Mouse (Mus musculus) liver, adult 2 months (tissue): Measurements from ENCODE around the gene Serpina3j. TPM values are rescaled to one million over a fixed set of nuclear protein-coding genes. Genes with fewer than 3 reads are reported as not detected.
A peak's percentile ranks its signal among the peaks of the same experiment; 100 is the strongest.
"Not testable (repeated sequence)": the region's sequence is repeated elsewhere in the genome, so short reads cannot be mapped to it uniquely, and the experiment has no call there.

Experiments used
- DNase-seq: peaks from one replicate; pipeline ENCODE4 v3.0.0-alpha.2; 2011; ENCODE audit warnings: low read depth, low spot score; ENCODE audit errors: extremely low read depth
- H3K27ac ChIP-seq: fragments of 200-500 bp; replicated peaks from 2 replicates; pipeline ENCODE4 v1.5.1; 2012; ENCODE audit warnings: low read depth, mild to moderate bottlenecking, control low read depth, inconsistent platforms, low read length; ENCODE audit not compliant: insufficient read depth
- H3K27me3 ChIP-seq: fragments of 200-500 bp; 2 replicates; pipeline ENCODE4 v1.6.1; 2012; ENCODE audit warnings: mild to moderate bottlenecking, moderate library complexity, low read length, inconsistent platforms; ENCODE audit not compliant: control insufficient read depth, insufficient read depth
- H3K36me3 ChIP-seq: fragments of 200-500 bp; 2 replicates; pipeline ENCODE4 v1.6.1; 2012; ENCODE audit warnings: low read length, inconsistent platforms; ENCODE audit not compliant: control insufficient read depth, insufficient read depth
- H3K4me1 ChIP-seq: fragments of 200-500 bp; 2 replicates; pipeline ENCODE4 v1.6.1; 2011; ENCODE audit warnings: low read length; ENCODE audit not compliant: control insufficient read depth, insufficient read depth
- H3K4me3 ChIP-seq: fragments of 200-500 bp; 2 replicates; pipeline ENCODE4 v1.5.1; 2011; ENCODE audit warnings: low read depth, mild to moderate bottlenecking, control low read depth, low read length, moderate library complexity; ENCODE audit not compliant: insufficient read depth
- H3K79me2 ChIP-seq: fragments of 200-500 bp; 2 replicates; pipeline ENCODE4 v1.6.1; 2012; ENCODE audit warnings: inconsistent platforms, mild to moderate bottlenecking, low read length, moderate library complexity; ENCODE audit not compliant: control insufficient read depth, insufficient read depth
- H3K9ac ChIP-seq: fragments of 200-500 bp; 2 replicates; pipeline ENCODE4 v1.6.1; 2012; ENCODE audit warnings: low read depth, mild to moderate bottlenecking, control low read depth, inconsistent platforms, low read length
- CTCF ChIP-seq: fragments of 200-500 bp; IDR thresholded peaks from 2 replicates; pipeline ENCODE4 v1.5.1; 2011; ENCODE audit warnings: low read depth, low read length, control low read depth
- POLR2A ChIP-seq: fragments of 200-500 bp; IDR thresholded peaks from 2 replicates; pipeline ENCODE4 v1.6.1; 2011; ENCODE audit warnings: low read length, control low read depth; ENCODE audit not compliant: insufficient read depth; ENCODE audit errors: extremely low read depth
- WGBS: fragments of 180-500 bp; shearing (Covaris S2); methylation state at CpG from one replicate; pipeline ENCODE4 v1.1.7; 2018; 5-methylcytosine and 5-hydroxymethylcytosine counted together
- polyA plus RNA-seq: library from polyadenylated mRNA; depleted of rRNA; stranded (reverse); fragments of >200 nt; gene quantifications from 2 replicates; pipeline ENCODE4 v1.2.3, GENCODE M21; 2012
- total RNA-seq: library from RNA; depleted of rRNA; stranded (reverse); fragments of >200 nt; gene quantifications from 2 replicates; pipeline ENCODE4 v1.2.3, GENCODE M21; 2014

The Serpina3j gene
- total and polyA plus RNA-seq, 2 experiments, result not detected

- WGBS, result 24% methylated on average over 4 of the region's 4 CpGs
- Histone ChIP-seq H3K27ac (peak overlapping the region; percentile 71), H3K4me1 (peaks cover 6% of the 10 kb centered on the region; the same call in 1 of the 2 replicates), H3K79me2 (no peaks in the 10 kb centered on the region), H3K9ac (no peak overlapping the region), H3K27me3 (no peaks in the 10 kb centered on the region), H3K4me3 (no peak overlapping the region), H3K36me3 (no peaks in the 10 kb centered on the region)
- TF ChIP-seq CTCF (no peak), POLR2A (no peak)
- DNase-seq, result peak; percentile 51
Measured at GRCm38 (mm10) chr12:104289872-104290271, 24.5 kb upstream of the Serpina3j start.

GRCm38 (mm10) chr12:104293963-104294362, 20.4 kb upstream of the Serpina3j start:
- WGBS, result 91% methylated on average over 2 of the region's 2 CpGs
- H3K36me3 ChIP-seq, result no peaks in the 10 kb centered on the region
- H3K9ac ChIP-seq, result no peak overlapping the region
- no peaks in the 10 kb centered on the region for H3K79me2 ChIP-seq
- no peak for TF ChIP-seq POLR2A
- TF ChIP-seq CTCF, result no peak
- no peaks in the 10 kb centered on the region; the same call in 1 of the 2 replicates for H3K4me1 ChIP-seq
- no peak for DNase-seq
- H3K27me3 ChIP-seq, result no peaks in the 10 kb centered on the region
- H3K4me3 ChIP-seq, result no peak overlapping the region
- no peak overlapping the region for H3K27ac ChIP-seq

- Histone ChIP-seq H3K79me2 (no peaks in the 10 kb centered on the region), H3K27me3 (no peaks in the 10 kb centered on the region), H3K27ac (no peak overlapping the region), H3K9ac (no peak overlapping the region), H3K4me1 (no peaks in the 10 kb centered on the region), H3K36me3 (no peaks in the 10 kb centered on the region), H3K4me3 (no peak overlapping the region)
- no peak for TF ChIP-seq CTCF
- TF ChIP-seq POLR2A, result no peak
- no peak for DNase-seq
- WGBS, result 87% methylated on average over 2 of the region's 2 CpGs
Measured at GRCm38 (mm10) chr12:104298049-104298448, 16.3 kb upstream of the Serpina3j start.

GRCm38 (mm10) chr12:104305991-104306390, 8.4 kb upstream of the Serpina3j start:
- DNase-seq, result no peak

GRCm38 (mm10) chr12:104322454-104322853, 8.1 kb downstream of the Serpina3j start:
- Histone ChIP-seq H3K79me2 (no peaks in the 10 kb centered on the region), H3K36me3 (no peaks in the 10 kb centered on the region), H3K9ac (no peak overlapping the region), H3K27me3 (no peaks in the 10 kb centered on the region), H3K4me1 (no peaks in the 10 kb centered on the region), H3K27ac (no peak overlapping the region), H3K4me3 (no peak overlapping the region)
- DNase-seq, result no peak
- 86% methylated on average over 1 of the region's 1 CpGs for WGBS
- TF ChIP-seq POLR2A (no peak), CTCF (no peak)

More at GRCm38 (mm10) chr12:104305991-104306390, 8.4 kb upstream of the Serpina3j start:
- Histone ChIP-seq H3K27me3 (no peaks in the 10 kb centered on the region), H3K27ac (no peak overlapping the region), H3K79me2 (no peaks in the 10 kb centered on the region), H3K36me3 (no peaks in the 10 kb centered on the region), H3K4me1 (no peaks in the 10 kb centered on the region), H3K9ac (no peak overlapping the region), H3K4me3 (no peak overlapping the region)
- WGBS, result 78% methylated on average over 4 of the region's 4 CpGs
- TF ChIP-seq CTCF (no peak), POLR2A (no peak)

GRCm38 (mm10) chr12:104331701-104332100, 17.3 kb downstream of the Serpina3j start:
- H3K36me3 ChIP-seq, result no peaks in the 10 kb centered on the region
- no peak overlapping the region for H3K4me3 ChIP-seq
- H3K4me1 ChIP-seq, result peaks cover 10% of the 10 kb centered on the region; the same call in 1 of the 2 replicates
- no peaks in the 10 kb centered on the region for H3K27me3 ChIP-seq
- no peak overlapping the region for H3K9ac ChIP-seq
- DNase-seq, result no peak
- no peaks in the 10 kb centered on the region for H3K79me2 ChIP-seq
- 75% methylated on average over 1 of the region's 1 CpGs for WGBS
- no peak overlapping the region for H3K27ac ChIP-seq
- no peak for TF ChIP-seq POLR2A
- no peak for TF ChIP-seq CTCF

GRCm38 (mm10) chr12:104336873-104337272, 22.5 kb downstream of the Serpina3j start:
- peak; percentile 98 for DNase-seq
- peaks cover 28% of the 10 kb centered on the region for H3K36me3 ChIP-seq
- H3K9ac ChIP-seq, H3K79me2 ChIP-seq, H3K27me3 ChIP-seq, H3K4me3 ChIP-seq: not testable (repeated sequence)
- peak overlapping the region; percentile 93 for H3K27ac ChIP-seq
- H3K4me1 ChIP-seq, result peaks cover 20% of the 10 kb centered on the region
